Mouse (Mus musculus) G1E (cell line): ENCODE measurements around the gene Pard6b.

Experiments
- CTCF ChIP-seq: IDR thresholded peaks from 2 replicates; pipeline ENCODE4 v1.5.1; 2012; ENCODE audit warnings: low read depth, low read length, inconsistent platforms, mixed read lengths
- GATA1 ChIP-seq: IDR thresholded peaks from 2 replicates; pipeline ENCODE4 v1.6.1; 2012; ENCODE audit warnings: borderline replicate concordance, low read length, inconsistent platforms, mixed read lengths
- GATA2 ChIP-seq: IDR thresholded peaks from 2 replicates; pipeline ENCODE4 v1.6.1; 2012; ENCODE audit warnings: low read depth, low read length, inconsistent platforms, borderline replicate concordance
- POLR2AphosphoS5 ChIP-seq: IDR thresholded peaks from 2 replicates; pipeline ENCODE4 v1.6.1; 2012; ENCODE audit warnings: low read depth, low read length, inconsistent platforms; ENCODE audit not compliant: insufficient replicate concordance
- TAL1 ChIP-seq: conservative IDR thresholded peaks from 2 replicates; pipeline ENCODE4 v1.6.1; 2012; ENCODE audit warnings: low read depth, low read length, inconsistent platforms, mixed read lengths

DNA sequence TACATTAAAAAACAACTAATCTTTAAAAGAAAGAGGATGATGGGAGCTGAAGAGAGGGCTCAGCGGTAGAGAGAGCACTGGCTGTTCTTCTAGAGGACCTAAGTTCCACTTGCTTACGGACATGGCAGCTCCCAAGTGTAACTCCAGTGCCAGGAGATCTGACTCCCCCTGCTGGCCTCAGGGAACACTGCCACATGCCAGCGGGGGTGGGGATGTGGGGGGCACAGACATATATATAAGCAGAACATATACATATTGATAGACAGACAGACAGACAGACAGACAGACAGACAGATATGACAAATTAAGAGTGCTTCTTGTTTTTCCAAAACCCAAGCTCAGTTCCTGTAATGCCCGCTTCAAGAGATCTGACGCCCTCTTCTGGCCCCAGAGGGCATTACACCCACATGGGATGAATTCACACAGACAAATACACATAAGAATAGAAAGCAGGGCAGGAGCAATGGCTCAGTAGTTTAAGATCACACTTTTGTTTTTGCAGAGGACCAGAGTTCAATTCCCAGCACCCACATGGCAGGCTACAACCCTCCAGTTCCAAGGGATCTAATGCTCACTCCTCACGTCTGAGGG lies 21.5 kb upstream of the Pard6b start:
- TF ChIP-seq CTCF (no peak), GATA1 (no peak), POLR2AphosphoS5 (no peak), TAL1 (no peak), GATA2 (no peak)
